Mouse (Mus musculus) lung, adult 2 months (tissue): ENCODE data around the gene Nkx2-5. TPM values are rescaled to one million over a fixed set of nuclear protein-coding genes. Genes with fewer than 3 reads are reported as not detected.

Experiments
- DNase-seq: peaks from one replicate; pipeline ENCODE4 v3.0.0; 2022
- H3K4me1 ChIP-seq: fragments of 200-500 bp; 2 replicates; pipeline ENCODE4 v1.6.1; 2011; ENCODE audit warnings: low read length; ENCODE audit not compliant: control insufficient read depth, insufficient read depth
- H3K4me3 ChIP-seq: fragments of 200-500 bp; replicated peaks from 2 replicates; pipeline ENCODE3; 2011; ENCODE audit warnings: low read depth, mild to moderate bottlenecking, control low read depth, low read length; ENCODE audit errors: extremely low read depth
- CTCF ChIP-seq: fragments of 200-500 bp; IDR thresholded peaks from 2 replicates; pipeline ENCODE4 v1.5.1; 2011; ENCODE audit warnings: mild to moderate bottlenecking, low read length, control low read depth; ENCODE audit not compliant: insufficient read depth
- POLR2A ChIP-seq: fragments of 200-500 bp; IDR thresholded peaks from 2 replicates; pipeline ENCODE4 v1.6.1; 2011; ENCODE audit warnings: low read depth, mild to moderate bottlenecking, control low read depth, low read length, borderline replicate concordance; ENCODE audit errors: extremely low read depth
- WGBS: fragments of 180-500 bp; shearing (Covaris S2); methylation state at CpG from one replicate; pipeline ENCODE4 v1.1.7; 2018; 5-methylcytosine and 5-hydroxymethylcytosine counted together
- polyA plus RNA-seq: library from polyadenylated mRNA; depleted of rRNA; stranded (reverse); fragments of >200 nt; gene quantifications from 2 replicates; pipeline ENCODE4 v1.2.3, GENCODE M21; 2012

Nkx2-5 gene
- polyA plus RNA-seq, 1 experiment: 2.4 TPM

DNA sequence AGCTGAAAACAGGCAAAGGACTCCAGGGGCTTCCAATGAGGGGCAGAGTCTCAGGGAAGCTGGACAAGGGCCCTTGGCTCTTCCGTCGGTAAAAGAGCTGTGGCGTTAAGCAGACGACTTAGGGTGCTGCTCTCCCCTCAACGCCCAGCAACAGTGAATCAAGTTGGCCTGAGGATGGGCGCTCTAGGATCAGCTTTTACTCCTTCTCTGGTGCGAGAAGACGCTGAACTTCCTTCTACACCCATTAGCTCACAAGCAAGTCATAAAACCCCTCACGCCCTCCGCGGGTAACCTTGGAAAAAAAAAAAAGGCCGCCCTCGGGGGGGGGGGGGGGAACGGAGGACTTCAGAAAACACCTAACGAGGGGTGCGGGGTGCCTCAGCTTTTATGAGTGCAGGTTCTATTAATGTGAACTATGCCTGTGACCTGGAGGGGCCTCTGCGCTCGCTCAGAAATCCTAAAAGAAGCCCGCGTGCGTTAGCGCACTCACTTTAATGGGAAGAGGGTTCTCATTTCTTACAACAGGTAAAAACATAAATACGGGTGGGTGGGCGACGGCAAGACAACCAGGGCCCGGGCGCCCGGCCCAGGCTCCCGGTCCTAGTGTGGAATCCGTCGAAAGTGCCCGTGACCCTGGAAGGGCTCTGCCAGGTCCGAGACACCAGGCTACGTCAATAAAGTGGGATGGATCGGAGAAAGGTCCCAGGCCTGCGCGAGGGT is 6.5 kb downstream of the Nkx2-5 start:
- Histone ChIP-seq H3K4me1 (no peaks in the 10 kb centered on the region; the same call in 1 of the 2 replicates), H3K4me3 (no peak overlapping the region)
- 5% methylated on average over 37 of the region's 37 CpGs for WGBS
- DNase-seq: no peak
- TF ChIP-seq POLR2A (no peak), CTCF (no peak)

GRCm38 (mm10) chr17:26837546-26837985 is 7.2 kb downstream of the Nkx2-5 start:
- TF ChIP-seq CTCF (no peak), POLR2A (no peak)
- H3K4me3 ChIP-seq: no peak overlapping the region
- no peak for DNase-seq
- no peaks in the 10 kb centered on the region; the same call in 1 of the 2 replicates for H3K4me1 ChIP-seq
- whole genome bisulfite sequencing: 12% methylated on average over 7 of the region's 7 CpGs

DNA sequence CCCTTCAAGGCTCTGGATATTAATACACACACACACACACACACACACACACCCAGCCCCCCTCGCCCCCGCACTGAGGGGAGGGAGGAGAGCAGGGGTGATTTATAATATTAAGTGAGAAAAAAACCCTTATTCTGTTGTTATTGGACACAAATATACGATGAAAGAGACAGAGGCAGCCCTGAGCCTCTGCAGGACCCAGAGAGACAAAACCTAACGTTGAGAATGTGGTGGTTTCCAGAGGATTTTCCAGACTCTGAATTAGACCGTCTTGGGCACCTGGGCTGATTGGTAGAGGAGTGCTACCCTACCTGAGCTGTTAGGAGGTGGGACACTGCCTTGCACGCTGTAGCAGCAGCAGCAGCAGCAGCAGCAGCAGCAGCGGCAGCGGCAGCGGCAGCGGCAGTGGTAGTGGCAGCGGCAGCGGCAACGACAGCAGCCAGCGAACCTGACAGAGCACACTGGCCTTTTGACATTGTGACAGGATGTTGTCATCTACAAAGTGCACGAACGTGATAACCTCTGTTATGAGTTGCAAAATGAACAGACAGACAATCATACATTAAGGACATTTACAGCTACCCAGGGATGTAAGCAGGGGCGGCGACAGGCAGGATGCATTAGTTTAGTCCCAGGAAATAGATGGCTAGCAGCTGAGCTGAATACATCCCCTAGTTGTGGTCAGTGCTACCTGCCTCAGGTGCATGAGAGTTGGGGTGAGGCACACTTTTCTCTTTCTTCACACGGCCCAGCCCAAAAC is 7.8 kb downstream of the Nkx2-5 start:
- Histone ChIP-seq H3K4me3 (no peak overlapping the region), H3K4me1 (no peaks in the 10 kb centered on the region; the same call in 1 of the 2 replicates)
- no peak for DNase-seq
- 8% methylated on average over 19 of the region's 19 CpGs for WGBS
- TF ChIP-seq POLR2A (no peak), CTCF (no peak)

- WGBS: 37% methylated on average over 5 of the region's 5 CpGs
- no peak for DNase-seq
- Histone ChIP-seq H3K4me3 (no peak overlapping the region), H3K4me1 (no peaks in the 10 kb centered on the region)
- no peak for TF ChIP-seq CTCF
These were observed 8.4 kb downstream of the Nkx2-5 start for GRCm38 (mm10) chr17:26836377-26836776.

DNA sequence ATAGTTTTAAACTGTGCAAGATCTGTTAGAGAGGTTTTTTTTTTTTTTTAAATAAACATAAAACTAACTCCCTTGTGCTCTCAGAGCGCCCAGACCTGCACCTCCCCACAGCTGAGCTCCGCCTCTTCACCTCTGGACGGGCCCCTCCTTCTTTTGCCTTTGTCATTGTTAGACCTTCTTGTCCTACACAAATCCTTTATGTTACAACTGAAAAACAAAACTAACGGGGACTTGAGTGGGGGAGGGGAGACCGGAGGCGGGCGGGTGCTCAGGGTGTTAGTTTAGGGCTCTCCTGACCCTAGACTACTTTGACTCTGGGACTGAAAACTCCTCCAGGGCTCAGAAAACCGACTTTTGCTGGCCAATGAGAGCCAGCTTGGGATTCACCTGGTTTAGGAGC is 8.9 kb downstream of the Nkx2-5 start:
- DNase-seq: no peak
- no peak overlapping the region for H3K4me3 ChIP-seq
- WGBS: 34% methylated on average over 8 of the region's 8 CpGs

GRCm38 (mm10) chr17:26834966-26835755 is 9.6 kb downstream of the Nkx2-5 start:
- no peak for TF ChIP-seq POLR2A
- no peak for TF ChIP-seq CTCF
- Histone ChIP-seq H3K4me3 (no peak overlapping the region), H3K4me1 (no peaks in the 10 kb centered on the region)
- no peak for DNase-seq
- 26% methylated on average over 3 of the region's 9 CpGs for WGBS

More for the DNA sequence above, 8.9 kb downstream of the Nkx2-5 start:
- H3K4me1 ChIP-seq: no peaks in the 10 kb centered on the region
- no peak for TF ChIP-seq POLR2A
- TF ChIP-seq CTCF: no peak

DNA sequence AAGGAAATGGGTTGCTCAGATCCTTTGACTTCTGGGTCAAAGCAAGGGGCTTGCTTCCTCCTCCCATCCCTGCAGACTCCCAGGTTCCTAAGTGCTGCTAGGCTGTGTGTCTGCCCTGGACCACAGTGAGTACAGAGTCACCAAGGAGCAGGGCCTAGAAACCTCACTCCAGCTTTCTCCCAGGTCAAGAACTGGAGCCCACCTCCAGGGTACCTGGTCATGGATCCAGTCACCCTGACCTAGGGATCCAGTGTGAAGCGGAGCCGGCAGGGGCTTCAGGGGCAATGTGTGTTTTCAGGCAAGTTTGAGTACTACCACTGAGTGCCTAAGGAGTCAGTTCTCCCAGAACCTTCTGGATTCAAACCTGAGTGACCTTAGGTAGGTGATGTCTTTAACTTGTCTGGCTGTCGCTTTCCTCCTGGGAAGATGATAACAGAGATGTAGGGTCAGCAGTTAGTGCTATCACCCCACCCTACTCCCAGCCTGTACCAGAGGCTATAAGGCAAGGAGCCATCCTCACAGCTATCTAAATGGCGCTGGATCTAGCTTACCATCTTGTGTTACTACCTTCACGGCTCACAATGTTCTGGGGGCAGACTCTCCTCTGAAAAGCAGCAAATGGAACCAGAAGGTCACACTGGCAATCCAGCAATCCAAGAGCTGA is 10.4 kb downstream of the Nkx2-5 start:
- 70% methylated on average over 5 of the region's 5 CpGs for WGBS

GRCm38 (mm10) chr17:26833806-26834205 is 11.0 kb downstream of the Nkx2-5 start:
- no peak overlapping the region for H3K4me3 ChIP-seq
- no peak for DNase-seq
- TF ChIP-seq CTCF (no peak), POLR2A (no peak)
- no peaks in the 10 kb centered on the region for H3K4me1 ChIP-seq
- 78% methylated on average over 2 of the region's 2 CpGs for WGBS

More for the DNA sequence above, 10.4 kb downstream of the Nkx2-5 start:
- no peak for DNase-seq
- TF ChIP-seq POLR2A (no peak), CTCF (no peak)
- Histone ChIP-seq H3K4me1 (no peaks in the 10 kb centered on the region), H3K4me3 (no peak overlapping the region)

DNA sequence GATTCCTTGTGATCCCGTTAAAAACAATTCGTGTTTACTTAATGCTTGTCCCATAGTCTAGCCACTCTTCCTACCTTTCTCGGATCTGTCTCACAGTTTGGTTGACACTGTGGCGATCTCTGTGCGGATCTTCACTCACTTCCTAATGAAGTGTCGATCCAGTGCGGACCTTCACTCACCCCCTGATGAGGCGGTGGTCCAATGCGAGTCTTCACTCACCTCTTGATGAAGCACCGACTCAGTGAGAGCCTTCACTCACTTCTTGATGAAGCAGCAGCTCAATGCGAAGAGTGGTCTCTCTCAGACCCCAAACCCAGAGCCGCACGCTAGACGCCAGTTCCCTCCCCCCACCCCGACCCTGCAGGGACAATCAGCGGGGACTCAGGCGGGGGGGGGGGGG is 18.7 kb downstream of the Nkx2-5 start:
- H3K4me1 ChIP-seq: no peaks in the 10 kb centered on the region
- H3K4me3 ChIP-seq: no peak overlapping the region
- TF ChIP-seq CTCF: no peak
- TF ChIP-seq POLR2A: no peak
- no peak for DNase-seq
- WGBS: 59% methylated on average over 17 of the region's 17 CpGs
